Mouse (Mus musculus): ENCODE measurements at regions not wholly inside any gene's neighbourhood (a gene's known extent, or its start where the extent isn't known, plus 50 kb on each side); places are given as distances from the start of the nearest gene placed in this dataset.

- TF ChIP-seq CTCF (conservative IDR thresholded peaks at IDR 0.05; ENCODE audit: insufficient read depth, insufficient read length, low read depth, low read length) (no peak), POLR2A (IDR thresholded peaks at IDR 0.05; ENCODE audit: low read depth, low read length) (no peak)
These were observed 198.8 kb downstream of the Sgo2b start for GRCm38 (mm10) chr8:63753236-63753635.
